Mouse (Mus musculus): ENCODE measurements at regions not wholly inside any gene's neighbourhood (a gene's known extent, or its start where the extent isn't known, plus 50 kb on each side); places are given as distances from the start of the nearest gene placed in this dataset.
A peak's percentile ranks its signal among the peaks of the same experiment; 100 is the strongest.

DNA sequence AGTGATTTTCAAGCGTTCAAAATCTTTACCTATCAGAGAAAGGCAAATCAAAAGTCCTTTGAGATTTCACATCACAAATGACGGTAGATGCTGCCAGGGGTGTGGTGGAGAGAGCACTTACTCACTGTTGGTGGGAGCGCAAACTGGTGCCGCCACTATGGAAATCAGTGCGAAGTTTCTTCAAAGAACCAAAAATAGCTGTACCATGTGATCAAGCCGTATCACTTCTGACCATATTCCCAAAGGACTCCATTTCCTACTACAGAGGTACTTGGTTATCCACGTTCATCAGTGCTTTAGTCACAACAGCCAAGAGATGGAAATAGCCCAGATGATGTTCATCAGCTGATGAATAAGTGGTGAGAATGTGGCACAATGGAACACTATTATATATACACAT, 249.8 kb upstream of the Pum3 start:
- Histone ChIP-seq H3K79me2 (replicated peaks; ENCODE audit: control insufficient read depth, extremely low read depth, insufficient read depth, poor library complexity, severe bottlenecking) (no peaks in the 10 kb centered on the region), H3K9me3 (replicated peaks; ENCODE audit: low read length) (peaks cover 5% of the 10 kb centered on the region), H3K36me3 (replicated peaks in 1 of 2; ENCODE audit: control insufficient read depth in 1 of 2, insufficient read depth in 1 of 2, low read length in 1 of 2) (no peaks in the 10 kb centered on the region), H3K27me3 (replicated peaks) (no peaks in the 10 kb centered on the region), H3K4me3 (replicated peaks in 1 of 3; ENCODE audit: low read depth in 2 of 3, low read length in 2 of 3, poor library complexity in 1 of 3) (no peak overlapping the region), H3K4me1 (ENCODE audit: control insufficient read depth in 1 of 2, insufficient read depth in 2 of 2) (peaks cover 2 to 25% of the 10 kb centered on the region in 2 experiments; a peak in 3 of 4 replicates), H3K4me2 (ENCODE audit: insufficient read depth, low read depth, poor library complexity, severe bottlenecking) (peak overlapping the region; percentile 44), H3K27ac (ENCODE audit: insufficient read depth, low read depth) (no peak overlapping the region), H3K9ac (ENCODE audit: insufficient read depth, low read depth) (no peak overlapping the region)
- TF ChIP-seq ETS1 (conservative IDR thresholded peaks at IDR 0.05; ENCODE audit: low read depth, low read length) (peak; percentile 63), MAX (IDR thresholded peaks at IDR 0.05; ENCODE audit: low read length) (0 out of 2 replicates have a peak, but pooled peaks have one; percentile 27), PAX5 (IDR thresholded peaks at IDR 0.05; ENCODE audit: low read length) (no peak), CTCF (conservative IDR thresholded peaks at IDR 0.05 in 1 of 2, IDR thresholded peaks at IDR 0.05 in 1 of 2; ENCODE audit: low read depth in 2 of 2, low read length in 2 of 2) (no peak), MEF2A (IDR thresholded peaks at IDR 0.05; ENCODE audit: borderline replicate concordance, low read depth, low read length) (peak; percentile 83), CHD1 (IDR thresholded peaks at IDR 0.05; ENCODE audit: low read depth, low read length) (no peak), ELF1 (IDR thresholded peaks at IDR 0.05; ENCODE audit: low read depth, low read length) (no peak), IRF4 (IDR thresholded peaks at IDR 0.05; ENCODE audit: low read depth, low read length) (0 out of 2 replicates have a peak, but pooled peaks have one; percentile 14), USF2 (conservative IDR thresholded peaks at IDR 0.05; ENCODE audit: low read depth, low read length) (0 out of 2 replicates have a peak, but pooled peaks have one; percentile 14), BHLHE40 (IDR thresholded peaks at IDR 0.05; ENCODE audit: low read depth, low read length) (peak; percentile 32; the same call in 1 of the 2 replicates), EP300 (IDR thresholded peaks at IDR 0.05; ENCODE audit: low read length) (0 out of 2 replicates have a peak, but pooled peaks have one; percentile 30), HCFC1 (IDR thresholded peaks at IDR 0.05; ENCODE audit: low read depth, low read length) (no peak)
- DNase-seq (ENCODE audit: extremely low read depth): peak; percentile 82
- in situ Hi-C loops (cut with MboI; ENCODE audit: low pct_ligation_motif_present, low pct_unique_long_range_greater_than_20kb, low sequenced_read_pairs) (loop anchor here (25.0 kb wide), 1 partner anchor 217 kb away; no protein-coding TSS in a partner anchor), dilution Hi-C loops (cut with MboI; ENCODE audit: extremely low pct_ligation_motif_present, extremely low pct_unique_long_range_greater_than_20kb, low sequenced_read_pairs) (no loop called here)

DNA sequence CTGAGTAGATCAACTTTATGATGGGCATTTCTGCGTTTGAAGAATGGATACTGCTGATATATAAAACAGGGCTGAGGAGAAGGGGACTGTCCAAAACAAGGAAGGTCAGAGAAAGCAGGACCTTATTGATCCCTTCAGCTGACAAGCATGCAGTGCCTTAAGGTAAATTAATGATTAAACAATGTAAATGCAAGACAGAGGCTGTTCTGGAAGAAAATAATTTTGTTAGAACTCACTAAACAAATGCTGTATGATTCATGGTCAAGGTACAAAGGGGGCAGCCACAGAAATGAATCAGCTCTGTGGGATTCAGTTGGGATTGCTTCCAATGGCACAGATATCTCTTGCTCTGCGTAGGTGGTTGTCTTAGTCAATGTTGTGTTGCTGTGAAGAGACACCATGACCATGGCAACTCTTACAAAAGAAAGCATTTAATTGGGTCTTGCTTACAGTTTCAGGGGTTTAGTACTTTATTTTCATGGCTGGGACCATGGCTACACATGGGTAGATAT, 243.1 kb upstream of the Pum3 start:
- Histone ChIP-seq H3K27me3 (replicated peaks) (no peaks in the 10 kb centered on the region), H3K27ac (ENCODE audit: insufficient read depth, low read depth) (no peak overlapping the region), H3K4me3 (replicated peaks in 1 of 3; ENCODE audit: low read depth in 2 of 3, low read length in 2 of 3, poor library complexity in 1 of 3) (no peak overlapping the region), H3K4me2 (ENCODE audit: insufficient read depth, low read depth, poor library complexity, severe bottlenecking) (no peak overlapping the region), H3K9ac (ENCODE audit: insufficient read depth, low read depth) (no peak overlapping the region), H3K4me1 (ENCODE audit: control insufficient read depth in 1 of 2, insufficient read depth in 2 of 2) (peaks cover 0 to 5% of the 10 kb centered on the region in 2 experiments; a peak in 1 of 4 replicates), H3K9me3 (replicated peaks; ENCODE audit: low read length) (no peaks in the 10 kb centered on the region), H3K36me3 (replicated peaks in 1 of 2; ENCODE audit: control insufficient read depth in 1 of 2, insufficient read depth in 1 of 2, low read length in 1 of 2) (no peaks in the 10 kb centered on the region), H3K79me2 (replicated peaks; ENCODE audit: control insufficient read depth, extremely low read depth, insufficient read depth, poor library complexity, severe bottlenecking) (no peaks in the 10 kb centered on the region)
- dilution Hi-C loops (cut with MboI; ENCODE audit: extremely low pct_ligation_motif_present, extremely low pct_unique_long_range_greater_than_20kb, low sequenced_read_pairs) (no loop called here), in situ Hi-C loops (cut with MboI; ENCODE audit: low pct_ligation_motif_present, low pct_unique_long_range_greater_than_20kb, low sequenced_read_pairs) (no loop called here)
- TF ChIP-seq RCOR1 (conservative IDR thresholded peaks at IDR 0.05; ENCODE audit: low read depth, low read length) (no peak), JUN (IDR thresholded peaks at IDR 0.05; ENCODE audit: insufficient read depth, low read depth, low read length) (no peak), ETS1 (conservative IDR thresholded peaks at IDR 0.05; ENCODE audit: low read depth, low read length) (no peak), TBP (conservative IDR thresholded peaks at IDR 0.05; ENCODE audit: low read depth, low read length) (no peak), PAX5 (IDR thresholded peaks at IDR 0.05; ENCODE audit: low read length) (no peak), GABPA (IDR thresholded peaks at IDR 0.05; ENCODE audit: insufficient replicate concordance, low read depth, low read length) (no peak), HCFC1 (IDR thresholded peaks at IDR 0.05; ENCODE audit: low read depth, low read length) (no peak)
- DNase-seq (ENCODE audit: extremely low read depth): no peak

Data from CH12.LX (cell line).